Mouse (Mus musculus) olfactory bulb, adult 2 months (tissue): ENCODE measurements around the gene Ift22.

ENCODE experiments used
- CTCF ChIP-seq: fragments of 200-500 bp; IDR thresholded peaks from 2 replicates; pipeline ENCODE4 v1.5.1; 2012; ENCODE audit warnings: low read depth, mild to moderate bottlenecking, low read length, moderate library complexity; ENCODE audit not compliant: insufficient read depth
- POLR2A ChIP-seq: fragments of 200-500 bp; IDR thresholded peaks from 2 replicates; pipeline ENCODE4 v1.6.1; 2012; ENCODE audit warnings: mild to moderate bottlenecking, low read depth, low read length, moderate library complexity; ENCODE audit not compliant: insufficient read depth

DNA sequence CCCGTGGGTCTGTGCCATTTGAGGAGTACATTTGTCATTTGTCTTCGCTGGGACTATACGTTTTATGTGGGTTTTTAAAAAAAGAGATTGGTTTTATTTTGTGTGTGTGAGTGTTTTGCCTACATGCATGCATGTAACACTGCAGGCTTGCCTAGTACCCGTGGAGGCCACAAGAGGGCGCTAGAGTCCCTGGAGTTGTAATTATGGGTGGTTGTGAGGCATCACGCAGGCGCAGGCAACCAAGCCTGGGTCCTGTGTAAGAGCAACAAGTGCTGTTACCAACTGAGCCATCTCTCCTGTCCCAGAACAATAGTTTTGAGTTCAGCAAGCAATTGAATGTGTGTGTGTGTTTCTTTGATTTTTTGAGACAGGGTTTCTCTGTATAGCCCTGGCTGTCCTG lies 31.3 kb downstream of the Ift22 start:
- TF ChIP-seq POLR2A (no peak), CTCF (peak; percentile 28; the same call in 1 of the 2 replicates)
